Mouse (Mus musculus): ENCODE measurements around the gene Vps13c.

Vps13c gene

GRCm38 (mm10) chr9:68022311-68023043, 182.3 kb downstream of the Vps13c start:
- no peak for DNase-seq

- no peak for DNase-seq
These were observed 188.4 kb downstream of the Vps13c start for GRCm38 (mm10) chr9:68028631-68029030.

GRCm38 (mm10) chr9:68033771-68034170, 193.6 kb downstream of the Vps13c start:
- DNase-seq: no peak

Data from retina, postnatal 1 day (tissue).